Mouse (Mus musculus) MEL (cell line): ENCODE measurements around the gene Dnttip2. TPM values are rescaled to one million over a fixed set of nuclear protein-coding genes. Genes with fewer than 3 reads are reported as not detected.
A peak's percentile ranks its signal among the peaks of the same experiment; 100 is the strongest.

Experiments used
- DNase-seq: peaks from one replicate; pipeline ENCODE4 v3.0.0; 2011; ENCODE audit warnings: low read depth, low spot score
- H3K27ac ChIP-seq: 2 replicates; pipeline ENCODE4 v1.5.1; 2012; ENCODE audit warnings: low read depth, mild to moderate bottlenecking, control low read depth, low read length, moderate library complexity; ENCODE audit not compliant: control insufficient read depth
- H3K27me3 ChIP-seq, 2 experiments: fragments of 150-350 bp in 1 of 2; sonication (generic) in 1 of 2; 2 replicates each; pipeline ENCODE4 v1.6.1; 2012; ENCODE audit warnings: low read length in 2 of 2, mild to moderate bottlenecking in 2 of 2, improper control_type of control experiment in 1 of 2, moderate library complexity in 1 of 2; ENCODE audit not compliant: insufficient read depth in 2 of 2, control insufficient read depth in 1 of 2
- H3K36me3 ChIP-seq, 2 experiments: 2 replicates each; pipeline ENCODE4 v1.6.1; 2012 to 2014; ENCODE audit warnings: low read length in 2 of 2, improper control_type of control experiment in 1 of 2, inconsistent platforms in 1 of 2, mild to moderate bottlenecking in 1 of 2; ENCODE audit not compliant: insufficient read depth in 2 of 2, control insufficient read depth in 1 of 2
- H3K4me1 ChIP-seq, 2 experiments: fragments of 150-350 bp in 1 of 2; sonication (generic) in 1 of 2; 2 replicates each; pipeline ENCODE4 v1.6.1; 2012; ENCODE audit warnings: low read length in 2 of 2, improper control_type of control experiment in 1 of 2, mild to moderate bottlenecking in 1 of 2; ENCODE audit not compliant: insufficient read depth in 2 of 2, control insufficient read depth in 1 of 2
- H3K4me3 ChIP-seq, 2 experiments: fragments of 150-350 bp in 1 of 2; sonication (generic) in 1 of 2; 2 replicates each; pipeline ENCODE4 v1.5.1; 2012; ENCODE audit warnings: low read depth in 2 of 2, low read length in 2 of 2, mild to moderate bottlenecking in 2 of 2, moderate library complexity in 2 of 2, control low read depth in 1 of 2, improper control_type of control experiment in 1 of 2; ENCODE audit not compliant: control insufficient read depth in 1 of 2, insufficient read depth in 1 of 2
- H3K79me2 ChIP-seq: 2 replicates; pipeline ENCODE4 v1.6.1; 2012; ENCODE audit warnings: mild to moderate bottlenecking, low read length, moderate library complexity; ENCODE audit not compliant: control insufficient read depth, poor library complexity, insufficient read depth
- H3K9ac ChIP-seq: 2 replicates; pipeline ENCODE4 v1.6.1; 2012; ENCODE audit warnings: low read depth, mild to moderate bottlenecking, control low read depth, low read length, moderate library complexity; ENCODE audit not compliant: control insufficient read depth, poor library complexity, severe bottlenecking
- H3K9me3 ChIP-seq: fragments of 150-350 bp; sonication (generic); replicated peaks from 2 replicates; pipeline ENCODE4 v1.6.1; 2012; ENCODE audit warnings: mild to moderate bottlenecking, low read length, improper control_type of control experiment, moderate library complexity; ENCODE audit not compliant: insufficient read depth
- BHLHE40 ChIP-seq: IDR thresholded peaks from 2 replicates; pipeline ENCODE4 v1.6.1; 2012; ENCODE audit warnings: low read depth, mild to moderate bottlenecking, inconsistent platforms, low read length, improper control_type of control experiment, borderline replicate concordance
- CHD1 ChIP-seq: IDR thresholded peaks from 2 replicates; pipeline ENCODE4 v1.6.1; 2012; ENCODE audit warnings: low read depth, mild to moderate bottlenecking, inconsistent platforms, low read length, improper control_type of control experiment
- CHD2 ChIP-seq: IDR thresholded peaks from 2 replicates; pipeline ENCODE4 v1.6.1; 2011; ENCODE audit warnings: low read length, improper control_type of control experiment
- CTCF ChIP-seq, 3 experiments: IDR thresholded peaks in 2 of 3; conservative IDR thresholded peaks in 1 of 3; 2 replicates each; pipeline ENCODE4 v1.5.1; 2011 to 2012; ENCODE audit warnings: low read length in 3 of 3, low read depth in 2 of 3, mild to moderate bottlenecking in 2 of 3, improper control_type of control experiment in 1 of 3, inconsistent platforms in 1 of 3, mixed read lengths in 1 of 3, moderate library complexity in 1 of 3; ENCODE audit not compliant: control insufficient read depth in 1 of 3, insufficient read depth in 1 of 3, poor library complexity in 1 of 3, severe bottlenecking in 1 of 3
- E2F4 ChIP-seq: IDR thresholded peaks from 2 replicates; pipeline ENCODE4 v1.6.1; 2011; ENCODE audit warnings: low read depth, low read length, improper control_type of control experiment, borderline replicate concordance
- ELF1 ChIP-seq: IDR thresholded peaks from 2 replicates; pipeline ENCODE4 v1.6.1; 2014; ENCODE audit warnings: low read depth, mild to moderate bottlenecking, inconsistent platforms, low read length, improper control_type of control experiment, moderate library complexity
- EP300 ChIP-seq, 2 experiments: IDR thresholded peaks; 2 replicates each; pipeline ENCODE4 v1.6.1; 2011; ENCODE audit warnings: improper control_type of control experiment in 2 of 2, low read length in 2 of 2, low read depth in 1 of 2, mild to moderate bottlenecking in 1 of 2
- ETS1 ChIP-seq: IDR thresholded peaks from 2 replicates; pipeline ENCODE4 v1.6.1; 2012; ENCODE audit warnings: low read depth, mild to moderate bottlenecking, inconsistent platforms, low read length, improper control_type of control experiment, moderate library complexity
- GABPA ChIP-seq: IDR thresholded peaks from 2 replicates; pipeline ENCODE4 v1.6.1; 2012; ENCODE audit warnings: low read depth, mild to moderate bottlenecking, inconsistent platforms, low read length, improper control_type of control experiment, moderate library complexity
- GATA1 ChIP-seq: IDR thresholded peaks from 2 replicates; pipeline ENCODE4 v1.6.1; 2011; ENCODE audit warnings: low read depth, low read length, improper control_type of control experiment
- HCFC1 ChIP-seq: IDR thresholded peaks from 2 replicates; pipeline ENCODE4 v1.6.1; 2012; ENCODE audit warnings: low read depth, mild to moderate bottlenecking, inconsistent platforms, low read length, improper control_type of control experiment, moderate library complexity
- JUND ChIP-seq: IDR thresholded peaks from 2 replicates; pipeline ENCODE4 v1.6.1; 2011; ENCODE audit warnings: low read depth, mild to moderate bottlenecking, improper control_type of control experiment, low read length
- KAT2A ChIP-seq: conservative IDR thresholded peaks from 2 replicates; pipeline ENCODE4 v1.6.1; 2012; ENCODE audit warnings: low read depth, low read length, improper control_type of control experiment, inconsistent platforms
- MAFK ChIP-seq: IDR thresholded peaks from 2 replicates; pipeline ENCODE4 v1.6.1; 2011; ENCODE audit warnings: low read depth, mild to moderate bottlenecking, low read length, improper control_type of control experiment, borderline replicate concordance
- MAX ChIP-seq: IDR thresholded peaks from 2 replicates; pipeline ENCODE4 v1.6.1; 2011; ENCODE audit warnings: low read length, improper control_type of control experiment
- MAZ ChIP-seq: IDR thresholded peaks from 2 replicates; pipeline ENCODE4 v1.6.1; 2012; ENCODE audit warnings: low read depth, mild to moderate bottlenecking, inconsistent platforms, low read length, improper control_type of control experiment
- MEF2A ChIP-seq: IDR thresholded peaks from 2 replicates; pipeline ENCODE4 v1.6.1; 2014; ENCODE audit warnings: low read depth, mild to moderate bottlenecking, inconsistent platforms, low read length, improper control_type of control experiment; ENCODE audit not compliant: poor library complexity, insufficient replicate concordance, severe bottlenecking; ENCODE audit errors: extremely low read depth
- MXI1 ChIP-seq: IDR thresholded peaks from 2 replicates; pipeline ENCODE4 v1.6.1; 2011; ENCODE audit warnings: mild to moderate bottlenecking, low read depth, low read length, improper control_type of control experiment
- MYB ChIP-seq: IDR thresholded peaks from 2 replicates; pipeline ENCODE4 v1.6.1; 2011; ENCODE audit warnings: mild to moderate bottlenecking, low read depth, low read length, improper control_type of control experiment
- MYC ChIP-seq: IDR thresholded peaks from 2 replicates; pipeline ENCODE4 v1.6.1; 2011; ENCODE audit warnings: low read depth, mild to moderate bottlenecking, low read length, improper control_type of control experiment, moderate library complexity
- NRF1 ChIP-seq: IDR thresholded peaks from 2 replicates; pipeline ENCODE4 v1.6.1; 2014; ENCODE audit warnings: low read depth, mild to moderate bottlenecking, inconsistent platforms, low read length, improper control_type of control experiment, moderate library complexity; ENCODE audit not compliant: poor library complexity, insufficient read depth, severe bottlenecking
- POLR2A ChIP-seq, 2 experiments: IDR thresholded peaks; 2 replicates each; pipeline ENCODE4 v1.6.1; 2011 to 2012; ENCODE audit warnings: low read length in 2 of 2, mild to moderate bottlenecking in 2 of 2, control low read depth in 1 of 2, improper control_type of control experiment in 1 of 2, low read depth in 1 of 2, moderate library complexity in 1 of 2; ENCODE audit not compliant: control insufficient read depth in 1 of 2, insufficient read depth in 1 of 2, poor library complexity in 1 of 2
- POLR2AphosphoS2 ChIP-seq: IDR thresholded peaks from 2 replicates; pipeline ENCODE4 v1.6.1; 2011; ENCODE audit warnings: low read length, improper control_type of control experiment
- POLR2AphosphoS5 ChIP-seq: IDR thresholded peaks from 2 replicates; pipeline ENCODE4 v1.6.1; 2012; ENCODE audit warnings: low read depth, borderline replicate concordance, mild to moderate bottlenecking, inconsistent platforms, low read length, moderate library complexity, mixed read lengths
- RAD21 ChIP-seq: IDR thresholded peaks from 2 replicates; pipeline ENCODE4 v1.6.1; 2011; ENCODE audit warnings: mild to moderate bottlenecking, low read depth, low read length, improper control_type of control experiment
- RCOR1 ChIP-seq: IDR thresholded peaks from 2 replicates; pipeline ENCODE4 v1.6.1; 2012; ENCODE audit warnings: low read depth, mild to moderate bottlenecking, inconsistent platforms, low read length, improper control_type of control experiment
- SIN3A ChIP-seq: IDR thresholded peaks from 2 replicates; pipeline ENCODE4 v1.6.1; 2012; ENCODE audit warnings: low read length, improper control_type of control experiment, inconsistent platforms
- SMC3 ChIP-seq: IDR thresholded peaks from 2 replicates; pipeline ENCODE4 v1.6.1; 2011; ENCODE audit warnings: low read depth, low read length, improper control_type of control experiment
- TAL1 ChIP-seq: IDR thresholded peaks from 2 replicates; pipeline ENCODE4 v1.6.1; 2012; ENCODE audit warnings: mild to moderate bottlenecking, inconsistent platforms, low read length, moderate library complexity, mixed read lengths
- TBP ChIP-seq: IDR thresholded peaks from 2 replicates; pipeline ENCODE4 v1.8.0; 2011; ENCODE audit warnings: low read depth, low read length, improper control_type of control experiment
- TCF12 ChIP-seq: IDR thresholded peaks from 2 replicates; pipeline ENCODE4 v1.6.1; 2014; ENCODE audit warnings: low read depth, mild to moderate bottlenecking, inconsistent platforms, low read length, improper control_type of control experiment, moderate library complexity
- UBTF ChIP-seq: IDR thresholded peaks from 2 replicates; pipeline ENCODE4 v1.6.1; 2012; ENCODE audit warnings: low read depth, mild to moderate bottlenecking, inconsistent platforms, low read length, improper control_type of control experiment, moderate library complexity, borderline replicate concordance; ENCODE audit not compliant: insufficient read depth
- USF1 ChIP-seq: IDR thresholded peaks from 2 replicates; pipeline ENCODE4 v1.6.1; 2014; ENCODE audit warnings: low read depth, mild to moderate bottlenecking, inconsistent platforms, low read length, improper control_type of control experiment, moderate library complexity
- USF2 ChIP-seq, 2 experiments: IDR thresholded peaks; 2 replicates each; pipeline ENCODE4 v1.6.1; 2011 to 2012; ENCODE audit warnings: improper control_type of control experiment in 2 of 2, low read length in 2 of 2, borderline replicate concordance in 1 of 2, inconsistent platforms in 1 of 2, low read depth in 1 of 2, mild to moderate bottlenecking in 1 of 2; ENCODE audit not compliant: insufficient read depth in 1 of 2
- ZC3H11A ChIP-seq: IDR thresholded peaks from 2 replicates; pipeline ENCODE4 v1.6.1; 2012; ENCODE audit warnings: low read depth, mild to moderate bottlenecking, inconsistent platforms, low read length, improper control_type of control experiment
- ZKSCAN1 ChIP-seq: IDR thresholded peaks from 2 replicates; pipeline ENCODE4 v1.6.1; 2012; ENCODE audit warnings: low read depth, mild to moderate bottlenecking, inconsistent platforms, low read length, improper control_type of control experiment, moderate library complexity
- ZMIZ1 ChIP-seq: IDR thresholded peaks from 2 replicates; pipeline ENCODE4 v1.6.1; 2012; ENCODE audit warnings: low read depth, mild to moderate bottlenecking, inconsistent platforms, low read length, improper control_type of control experiment, moderate library complexity
- ZNF384 ChIP-seq: IDR thresholded peaks from 2 replicates; pipeline ENCODE4 v1.6.1; 2012; ENCODE audit warnings: low read depth, mild to moderate bottlenecking, inconsistent platforms, low read length, improper control_type of control experiment
- polyA plus RNA-seq, 2 experiments: library from polyadenylated mRNA; stranded (reverse) in 1 of 2; unstranded in 1 of 2; fragments of >175 nt in 1 of 2; fragments of >200 nt in 1 of 2; gene quantifications; 2 replicates each; pipeline versions ENCODE4 v1.2.1 to v1.2.4; 2012; ENCODE audit warnings: low replicate concordance in 2 of 2, low read depth in 1 of 2; ENCODE audit not compliant: insufficient read length in 2 of 2, insufficient read depth in 1 of 2, missing spikeins in 1 of 2
- total RNA-seq: library from RNA; depleted of rRNA; stranded (reverse); fragments of 300-350 nt; gene quantifications from 2 replicates; pipeline ENCODE4 v1.2.3, GENCODE M21; 2012

Gene Dnttip2
- total and polyA plus RNA-seq, 3 experiments, result 84.4 to 90.5 TPM; not detected in 1

GRCm38 (mm10) chr3:122295511-122295910 lies 21.3 kb downstream of the Dnttip2 start:
- peaks cover 2 to 15% of the 10 kb centered on the region in 2 experiments; a peak in 3 of 4 replicates for H3K4me1 ChIP-seq
- no peak overlapping the region; the same call in 1 of the 2 replicates for H3K9ac ChIP-seq
- no peaks in the 10 kb centered on the region for H3K9me3 ChIP-seq
- no peak overlapping the region for H3K27ac ChIP-seq
- peak overlapping the region; percentile 4 to 12; a peak in 1 of 4 replicates for H3K4me3 ChIP-seq
- peaks cover 2% of the 10 kb centered on the region; the same call in 1 of the 2 replicates for H3K79me2 ChIP-seq
- peaks cover 0 to 15% of the 10 kb centered on the region in 2 experiments; a peak in 2 of 4 replicates for H3K36me3 ChIP-seq
- H3K27me3 ChIP-seq, result no peaks in the 10 kb centered on the region
- peak; percentile 89 for DNase-seq
- peak; percentile 77 for TF ChIP-seq RAD21
- TF ChIP-seq POLR2AphosphoS2, result no peak
- no peak for TF ChIP-seq E2F4
- TF ChIP-seq POLR2AphosphoS5, result no peak
- TF ChIP-seq UBTF, result no peak
- TF ChIP-seq JUND, result no peak
- no peak for TF ChIP-seq TAL1
- 0 out of 4 replicates have a peak, but pooled peaks of 1 of the 2 experiments have one; percentile 32 for TF ChIP-seq EP300 (IDR thresholded peaks at IDR 0.05; ENCODE audit: low read depth in 1 of 2, low read length in 2 of 2)
- TF ChIP-seq USF2 (IDR thresholded peaks at IDR 0.05; ENCODE audit: borderline replicate concordance in 1 of 2, insufficient read depth in 1 of 2, low read depth in 1 of 2, low read length in 2 of 2), result no peak
- TF ChIP-seq CHD2, result no peak
- TF ChIP-seq ZC3H11A, result peak; percentile 36
- peak; percentile 71 for TF ChIP-seq SMC3
- TF ChIP-seq KAT2A, result no peak
- no peak for TF ChIP-seq ZMIZ1
- no peak for TF ChIP-seq MYC
- peak; percentile 67 for TF ChIP-seq SIN3A
- TF ChIP-seq NRF1, result no peak
- no peak for TF ChIP-seq USF1
- no peak for TF ChIP-seq MEF2A
- TF ChIP-seq ETS1, result no peak
- no peak for TF ChIP-seq ZKSCAN1
- TF ChIP-seq POLR2A (IDR thresholded peaks at IDR 0.05; ENCODE audit: control insufficient read depth in 1 of 2, insufficient read depth in 1 of 2, low read depth in 1 of 2, low read length in 2 of 2, poor library complexity in 1 of 2), result no peak
- peak; percentile 83 for TF ChIP-seq GABPA
- no peak for TF ChIP-seq MAZ
- no peak for TF ChIP-seq BHLHE40
- TF ChIP-seq TCF12, result no peak
- TF ChIP-seq CHD1, result no peak
- no peak for TF ChIP-seq ELF1
- TF ChIP-seq ZNF384, result no peak
- no peak for TF ChIP-seq MXI1
- TF ChIP-seq MYB, result no peak
- no peak for TF ChIP-seq RCOR1
- peak; percentile 46; the same call in 1 of the 2 replicates for TF ChIP-seq HCFC1
- no peak for TF ChIP-seq MAX
- TF ChIP-seq MAFK, result no peak
- TF ChIP-seq TBP, result peak; percentile 63; the same call in 1 of the 2 replicates
- TF ChIP-seq CTCF (IDR thresholded peaks at IDR 0.05 in 2 of 3, conservative IDR thresholded peaks at IDR 0.05 in 1 of 3; ENCODE audit: control insufficient read depth in 1 of 3, insufficient read depth in 1 of 3, low read depth in 2 of 3, low read length in 3 of 3, poor library complexity in 1 of 3, severe bottlenecking in 1 of 3), result peak; percentile 70 to 89 (median 77)
- TF ChIP-seq GATA1, result no peak
